Mouse (Mus musculus) brain, adult 2 months (tissue): ENCODE measurements at regions not wholly inside any gene's neighbourhood (a gene's known extent, or its start where the extent isn't known, plus 50 kb on each side); places are given as distances from the start of the nearest gene placed in this dataset.
A peak's percentile ranks its signal among the peaks of the same experiment; 100 is the strongest.

Experiments
- DNase-seq: peaks from one replicate; pipeline ENCODE4 v3.0.0; 2011; ENCODE audit warnings: low read depth, low spot score

DNA sequence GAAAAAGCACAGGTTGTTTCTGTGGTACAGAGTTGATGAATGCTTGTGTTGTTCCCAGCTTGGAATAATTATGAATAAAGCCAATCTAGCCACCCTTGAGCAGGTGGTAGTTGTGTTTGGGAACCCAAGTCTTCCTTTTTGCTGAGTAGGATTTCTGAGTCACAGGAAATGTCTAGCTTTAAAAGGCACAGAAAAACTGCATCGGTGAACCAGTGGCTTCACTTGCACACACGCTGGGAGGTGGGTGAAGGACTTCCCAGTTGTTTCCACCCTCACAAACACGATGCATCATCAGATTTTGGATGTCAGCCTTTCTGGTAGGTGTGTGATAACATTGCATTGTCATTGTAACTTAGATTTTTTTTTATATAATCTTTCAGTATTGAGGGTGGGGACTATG lies 322.9 kb upstream of the Slco3a1 start:
- peak; percentile 74 for DNase-seq

DNA sequence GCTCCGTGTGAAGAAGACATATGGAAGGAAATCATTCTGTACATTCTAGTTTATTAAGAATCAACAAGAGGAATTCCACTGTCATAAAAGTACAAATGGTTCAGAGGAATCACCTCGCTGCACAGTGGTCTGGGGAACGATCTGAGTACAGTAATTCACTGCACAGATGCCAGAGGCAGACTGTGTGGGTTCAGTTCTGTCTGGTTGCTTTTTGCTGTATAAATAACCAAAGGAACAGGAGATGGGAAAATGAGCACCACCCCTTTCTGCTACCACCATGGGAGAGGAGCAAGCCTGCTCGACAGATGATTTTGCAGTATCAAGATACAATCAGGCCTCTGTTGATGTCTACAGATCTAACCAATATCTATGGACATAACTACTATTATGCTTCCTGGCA lies 322.1 kb upstream of the Slco3a1 start:
- peak; percentile 69 for DNase-seq

DNA sequence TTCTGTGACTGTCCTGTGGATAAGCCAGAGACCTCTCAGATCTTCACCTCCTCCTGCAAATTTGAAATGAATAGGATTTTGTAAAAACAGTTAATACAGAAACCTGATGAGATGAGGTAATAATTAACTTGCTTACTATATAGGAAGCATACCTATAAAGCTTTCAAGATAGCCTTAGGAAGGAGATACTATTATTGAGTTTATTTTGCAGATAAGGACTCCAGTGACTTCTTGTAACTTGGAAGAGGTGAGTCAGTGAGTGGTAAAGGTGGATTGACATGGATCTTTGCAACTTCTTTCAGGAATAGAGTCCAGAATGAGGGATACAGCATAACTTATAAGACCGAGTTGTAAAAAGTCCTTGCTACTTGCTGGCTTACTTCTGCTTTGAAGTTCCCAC lies 315.7 kb upstream of the Slco3a1 start:
- no peak for DNase-seq

DNA sequence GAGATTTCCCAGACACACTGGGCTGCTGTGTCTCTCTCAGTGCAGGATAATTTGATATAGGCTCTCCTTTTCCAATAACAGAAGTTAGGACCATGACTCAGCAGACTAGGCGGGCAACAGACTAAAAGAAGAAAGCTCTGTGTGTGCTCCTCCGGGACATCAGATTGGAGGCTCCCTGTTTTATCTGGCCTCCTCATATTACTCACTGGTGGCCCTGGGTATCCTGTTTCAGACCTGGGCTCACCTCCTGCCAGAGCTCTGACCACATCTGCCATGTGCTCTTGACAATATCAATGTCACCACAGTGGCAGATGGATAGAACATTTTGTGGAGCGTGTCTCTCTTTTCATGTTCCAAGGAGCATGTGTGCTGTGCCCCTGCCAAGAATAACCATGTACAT lies 308.1 kb upstream of the Slco3a1 start:
- no peak for DNase-seq

DNA sequence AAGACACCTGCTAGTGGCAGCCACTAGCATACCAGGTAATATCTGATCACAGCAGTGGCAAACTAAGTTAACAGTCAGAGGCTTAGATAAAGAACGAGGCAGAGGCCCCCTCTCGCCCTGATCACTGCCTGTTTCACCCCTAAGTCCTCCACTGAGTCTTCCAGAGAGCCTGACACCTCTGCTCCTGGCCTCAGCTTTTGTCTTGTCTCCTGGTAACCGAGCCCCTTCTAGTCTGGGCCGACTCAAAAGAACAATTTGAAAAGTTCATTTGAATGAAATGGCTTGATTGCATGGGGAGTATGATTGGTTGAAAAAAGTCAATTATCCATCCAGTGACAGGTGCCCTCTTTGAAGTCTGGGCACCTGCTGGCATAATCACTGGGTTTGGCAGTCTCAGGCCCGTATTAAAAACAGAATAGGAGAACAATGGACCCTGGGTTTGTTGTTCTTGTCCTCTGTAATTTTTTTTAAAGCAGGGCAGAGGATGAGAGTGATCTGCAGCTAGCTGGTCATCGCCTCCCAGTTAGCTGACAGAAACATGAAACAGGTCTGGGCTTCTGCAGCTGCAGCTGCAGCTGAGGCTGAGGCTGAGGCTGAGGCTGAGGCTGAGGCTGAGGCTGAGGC lies 289.8 kb upstream of the Slco3a1 start:
- DNase-seq, result no peak

DNA sequence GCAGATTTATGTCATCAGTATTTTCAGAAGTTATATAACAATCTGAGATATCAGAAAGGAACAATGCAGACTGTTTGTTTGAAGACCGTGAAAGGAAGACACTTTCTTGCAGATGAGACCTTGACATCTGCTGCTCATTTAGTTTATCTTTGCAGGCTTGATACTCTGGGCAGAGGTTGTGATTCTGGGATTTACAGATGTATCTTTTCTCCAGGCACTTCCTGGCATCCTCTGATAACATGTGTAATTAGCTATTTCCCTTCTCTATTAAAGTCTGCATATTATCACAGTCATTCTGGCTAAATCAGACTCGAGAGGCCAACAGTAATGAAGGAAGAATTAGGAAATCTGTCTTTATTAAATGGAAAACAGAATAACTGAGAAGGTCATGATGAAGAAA lies 268.7 kb upstream of the Slco3a1 start:
- no peak for DNase-seq

DNA sequence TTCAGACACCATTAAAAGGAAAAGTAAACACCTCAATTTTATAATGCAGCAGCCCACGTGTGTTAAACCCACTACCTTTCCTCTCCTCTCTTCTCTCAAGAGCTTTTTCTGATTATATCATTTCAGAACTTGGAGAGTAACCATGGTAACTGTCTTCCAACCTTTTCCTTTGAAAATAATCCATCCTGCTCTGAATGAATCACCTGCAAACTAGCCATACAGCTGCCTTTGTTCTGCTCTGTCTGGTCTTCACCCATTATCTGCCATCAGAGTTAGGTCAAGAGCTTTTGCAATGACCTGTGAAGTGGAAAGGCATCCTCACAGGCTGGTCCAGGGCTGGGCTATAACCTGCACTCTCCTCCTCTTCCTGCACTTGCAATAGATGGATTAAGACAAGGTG lies 238.7 kb upstream of the Slco3a1 start:
- DNase-seq, result peak; percentile 19

DNA sequence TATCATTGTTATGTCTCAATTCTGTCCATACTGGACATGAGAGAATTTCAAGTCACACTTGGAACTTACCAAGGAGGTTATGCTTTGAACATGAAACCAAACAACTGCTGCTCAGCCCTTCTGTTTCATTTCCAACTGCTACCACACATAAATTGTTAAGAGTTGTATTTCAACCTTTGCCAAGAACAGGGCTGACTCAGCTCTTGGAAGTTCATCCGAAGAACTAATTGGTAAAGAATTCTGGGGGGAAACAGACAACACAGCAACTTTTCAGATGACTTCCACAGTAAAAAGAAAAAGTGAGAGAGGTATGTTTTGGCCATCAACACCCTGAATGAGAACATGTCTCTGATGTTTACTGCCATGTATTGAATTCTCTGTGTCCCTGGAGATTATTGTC lies 234.1 kb upstream of the Slco3a1 start:
- peak; percentile 44 for DNase-seq

DNA sequence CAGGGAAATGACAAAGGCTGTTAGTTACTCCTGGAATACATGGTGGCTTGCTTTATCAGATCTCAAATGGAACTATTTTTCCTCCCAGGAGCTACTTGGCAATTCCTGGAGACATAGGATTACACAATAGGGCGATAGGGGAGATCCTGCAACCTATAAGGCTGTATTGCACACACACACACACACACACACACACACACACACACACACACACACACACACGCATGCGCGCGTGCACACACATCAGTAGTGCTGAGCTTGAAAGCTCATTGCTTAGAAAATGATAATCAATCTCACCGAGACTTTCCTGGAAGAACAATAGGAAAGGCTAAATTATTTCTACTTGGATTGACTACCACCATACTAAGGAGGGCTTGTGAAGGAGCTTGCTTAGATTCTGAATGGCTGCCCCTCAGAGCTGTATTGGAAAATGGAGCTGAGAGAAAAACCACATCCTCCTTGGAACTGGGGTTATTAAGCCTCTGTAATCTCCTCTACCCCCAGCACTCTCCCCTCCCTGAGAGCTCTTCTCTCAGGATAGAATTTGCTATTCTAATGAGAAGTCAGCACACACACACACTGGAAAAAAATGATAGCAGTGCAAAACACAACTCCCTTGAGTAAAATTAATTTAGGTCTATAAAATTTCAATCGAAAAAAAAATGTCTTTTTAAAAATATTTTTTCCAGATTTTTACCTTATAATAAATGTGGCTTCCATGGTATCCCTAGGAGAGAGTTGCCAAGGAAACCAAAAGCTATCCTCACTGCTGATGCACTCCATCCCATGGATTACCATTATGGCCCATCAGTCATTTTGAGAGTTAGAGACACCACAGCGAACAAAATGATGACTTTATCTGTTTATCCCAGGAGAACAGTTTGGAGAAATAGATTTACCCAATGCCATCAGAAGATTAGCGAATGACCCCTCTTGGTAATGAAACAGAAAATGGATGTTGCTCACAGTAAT lies 217.1 kb upstream of the Slco3a1 start:
- DNase-seq, result no peak

DNA sequence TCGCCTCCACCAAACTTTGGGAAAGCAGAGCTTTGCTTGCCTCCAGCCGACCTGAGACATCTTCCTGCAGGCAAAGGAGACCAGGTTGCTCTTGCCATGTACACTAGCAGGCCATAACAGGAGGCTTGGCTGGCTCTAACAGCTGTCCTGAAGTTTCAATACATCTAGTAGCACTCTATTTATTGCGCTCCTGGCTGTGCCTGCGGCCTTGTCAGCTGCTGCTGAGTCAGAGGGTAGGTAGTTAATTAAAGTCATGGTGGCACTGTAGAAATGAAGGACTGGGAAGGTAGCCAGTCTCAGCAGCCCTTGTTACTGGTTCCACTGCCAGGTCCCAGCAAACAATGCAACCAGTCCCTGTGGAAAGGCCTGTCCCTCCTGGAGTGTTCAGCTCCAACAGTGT lies 212.0 kb upstream of the Slco3a1 start:
- DNase-seq, result peak; percentile 37

DNA sequence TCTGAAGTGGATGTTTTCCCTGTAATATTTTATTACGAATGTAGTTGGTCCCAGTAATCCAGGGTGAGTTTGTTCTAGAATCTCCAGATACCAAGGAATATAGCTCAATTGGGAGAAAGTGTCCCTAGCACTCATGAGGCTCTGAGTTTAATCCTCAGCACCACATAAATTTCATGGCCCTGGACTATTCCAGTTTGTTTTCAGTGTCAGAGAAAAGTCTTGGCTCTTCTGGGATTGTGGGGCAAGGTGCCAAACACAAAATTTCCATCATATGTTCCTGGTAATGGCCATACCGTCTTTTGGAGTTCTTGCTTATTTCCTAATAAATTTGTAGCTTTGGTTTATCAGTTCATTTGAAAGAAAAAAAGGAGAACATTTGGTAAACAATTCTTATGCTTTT lies 202.9 kb upstream of the Slco3a1 start:
- DNase-seq, result no peak

DNA sequence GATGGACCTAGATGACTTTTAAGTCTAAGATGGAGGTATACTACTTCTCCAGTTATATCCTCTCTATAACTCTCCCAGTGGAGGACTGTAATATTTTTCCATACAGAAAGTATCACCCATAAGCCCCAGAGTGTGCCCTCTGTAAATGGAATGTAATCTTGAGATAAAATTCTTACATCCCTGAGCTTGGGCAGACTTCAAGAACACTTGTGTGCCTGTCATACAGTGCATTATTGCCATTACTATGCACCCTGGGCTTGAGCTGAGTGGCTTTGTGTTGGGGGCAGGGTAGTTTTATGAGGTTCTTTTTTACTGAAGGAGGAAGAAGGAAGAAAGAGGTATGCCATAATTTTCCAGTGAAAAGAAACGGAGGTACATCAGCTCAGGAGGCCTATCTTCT lies 193.1 kb upstream of the Slco3a1 start:
- no peak for DNase-seq

DNA sequence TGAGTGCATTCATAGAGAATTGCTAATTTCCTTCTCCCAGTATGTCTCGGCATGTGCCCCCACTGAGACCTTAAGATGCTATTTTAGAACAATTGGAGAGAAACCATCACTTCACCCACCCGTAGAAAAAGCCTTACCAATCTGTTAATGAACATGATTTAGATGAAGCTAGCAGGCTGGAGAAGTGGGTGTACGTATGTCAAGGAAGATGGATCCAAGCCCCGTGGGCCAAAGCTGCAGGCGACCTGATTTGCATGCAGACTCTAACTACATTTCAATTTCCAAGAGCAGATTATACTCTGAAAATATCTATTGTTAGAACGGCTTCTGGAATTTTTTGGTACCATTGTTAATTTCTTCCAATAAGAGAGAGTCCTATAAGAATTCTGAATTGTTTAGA lies 180.4 kb upstream of the Slco3a1 start:
- DNase-seq, result peak; percentile 61

DNA sequence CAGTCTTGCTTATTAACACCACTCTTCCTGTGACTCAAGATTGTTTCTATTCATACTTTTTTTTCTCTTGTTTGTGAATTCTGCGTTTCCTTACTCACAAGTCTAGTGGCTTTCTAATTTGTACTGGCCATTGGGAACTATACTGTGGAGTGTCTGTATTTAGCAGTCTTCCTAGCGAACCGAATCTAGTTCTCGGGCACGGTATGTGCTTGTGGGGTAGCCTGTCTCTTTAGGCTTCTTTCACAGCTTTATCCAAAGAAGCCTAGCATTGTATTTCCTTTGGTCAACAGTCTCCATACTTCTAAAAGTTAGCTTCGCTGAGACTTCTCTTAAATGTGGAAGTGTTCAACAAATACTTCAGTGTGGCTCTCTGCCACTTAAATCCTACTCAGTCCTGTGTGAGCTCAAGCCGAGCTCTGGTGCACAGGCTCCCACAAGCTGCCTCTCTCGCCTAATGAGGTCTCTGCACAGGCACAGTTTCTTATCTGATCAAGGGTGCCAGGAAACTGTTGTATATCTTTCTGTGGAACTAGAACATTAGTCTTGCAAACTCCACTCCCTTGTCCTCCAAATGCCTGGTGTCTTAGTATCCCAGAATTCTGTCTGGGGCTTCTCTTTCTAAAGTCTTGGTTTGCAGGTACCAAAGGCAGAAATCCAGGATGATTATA lies 171.9 kb upstream of the Slco3a1 start:
- DNase-seq, result peak; percentile 30

DNA sequence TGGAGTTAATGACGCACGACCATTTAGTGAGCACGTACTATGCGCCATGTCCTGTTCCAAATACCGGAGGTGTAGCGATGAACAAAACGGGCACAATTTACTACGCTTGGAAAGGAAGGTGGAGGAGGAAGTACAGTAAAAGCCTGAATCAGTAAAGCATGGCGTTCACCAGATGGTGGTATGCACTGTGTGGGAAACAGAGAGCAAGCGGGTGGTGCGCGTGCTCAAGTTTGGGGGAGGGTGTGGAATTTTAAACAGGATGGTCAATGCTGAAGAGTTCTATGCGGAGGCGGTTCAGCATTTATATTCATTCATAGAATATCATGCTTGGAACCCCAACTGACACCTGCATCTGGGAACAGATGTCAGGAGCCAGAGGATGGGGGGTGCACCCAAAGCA lies 164.7 kb upstream of the Slco3a1 start:
- peak; percentile 80 for DNase-seq

DNA sequence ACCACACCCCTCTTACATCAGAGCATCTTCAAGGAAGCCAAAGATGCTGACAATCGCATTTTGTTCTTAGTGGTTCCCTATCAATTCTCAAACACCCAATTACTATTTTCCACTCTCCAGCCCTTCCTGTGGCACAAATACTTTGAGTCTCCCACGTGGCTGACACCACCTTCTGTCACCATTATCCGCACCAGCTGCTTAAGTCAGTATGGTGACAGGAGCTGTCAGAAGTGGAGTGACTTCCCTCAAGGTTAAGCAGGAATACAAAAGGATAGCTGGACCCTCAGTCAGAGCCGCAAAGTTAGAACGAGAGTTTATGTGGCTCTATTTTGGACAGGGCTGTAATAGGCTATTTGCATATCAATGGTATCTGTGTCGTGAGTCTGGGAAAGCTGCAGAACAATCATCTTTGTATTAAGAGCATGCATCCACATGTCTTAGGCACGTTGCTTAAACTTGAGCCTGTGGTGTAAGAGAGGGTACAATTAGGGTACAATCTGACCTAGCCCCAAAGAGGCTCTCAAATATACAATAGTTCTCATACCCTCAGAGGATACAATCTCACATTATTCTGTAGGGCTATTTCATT lies 155.5 kb upstream of the Slco3a1 start:
- no peak for DNase-seq

DNA sequence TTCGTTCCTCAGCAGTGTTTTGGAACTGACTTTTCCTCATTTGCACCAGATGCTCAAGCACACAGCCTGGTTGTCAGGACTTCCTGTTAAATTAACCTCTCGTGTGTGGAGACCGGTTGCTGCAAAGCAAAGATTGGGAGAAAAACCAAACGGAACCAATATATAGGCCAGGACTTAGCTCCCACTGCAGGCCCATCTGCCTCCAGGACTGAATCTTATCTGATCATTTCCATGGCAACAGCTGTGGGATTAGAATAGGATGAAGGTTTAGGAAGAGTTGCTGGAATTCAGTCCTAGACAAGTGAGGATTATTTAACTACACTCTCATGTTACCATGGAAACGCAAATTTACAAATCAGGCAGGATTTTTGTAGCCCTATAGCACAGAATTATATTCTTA lies 154.4 kb upstream of the Slco3a1 start:
- peak; percentile 73 for DNase-seq

DNA sequence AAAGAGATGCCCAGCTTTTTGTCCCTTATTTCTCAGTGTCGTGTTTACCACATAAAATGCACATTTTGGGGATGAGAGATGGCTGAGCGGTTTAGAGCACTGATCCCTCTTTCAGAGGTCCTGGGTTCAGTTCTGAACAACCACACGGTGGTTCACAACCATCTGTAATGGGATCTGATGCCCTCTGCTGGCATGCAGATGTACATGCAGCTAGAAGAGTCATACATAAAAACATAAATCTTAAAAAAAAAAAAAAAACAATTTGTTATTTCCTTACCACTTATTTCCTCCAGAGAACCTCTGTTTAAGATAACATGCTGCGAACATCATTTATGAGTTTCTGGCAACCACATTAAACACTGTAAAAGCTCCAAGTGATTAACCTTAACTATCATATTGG lies 149.0 kb upstream of the Slco3a1 start:
- no peak for DNase-seq

DNA sequence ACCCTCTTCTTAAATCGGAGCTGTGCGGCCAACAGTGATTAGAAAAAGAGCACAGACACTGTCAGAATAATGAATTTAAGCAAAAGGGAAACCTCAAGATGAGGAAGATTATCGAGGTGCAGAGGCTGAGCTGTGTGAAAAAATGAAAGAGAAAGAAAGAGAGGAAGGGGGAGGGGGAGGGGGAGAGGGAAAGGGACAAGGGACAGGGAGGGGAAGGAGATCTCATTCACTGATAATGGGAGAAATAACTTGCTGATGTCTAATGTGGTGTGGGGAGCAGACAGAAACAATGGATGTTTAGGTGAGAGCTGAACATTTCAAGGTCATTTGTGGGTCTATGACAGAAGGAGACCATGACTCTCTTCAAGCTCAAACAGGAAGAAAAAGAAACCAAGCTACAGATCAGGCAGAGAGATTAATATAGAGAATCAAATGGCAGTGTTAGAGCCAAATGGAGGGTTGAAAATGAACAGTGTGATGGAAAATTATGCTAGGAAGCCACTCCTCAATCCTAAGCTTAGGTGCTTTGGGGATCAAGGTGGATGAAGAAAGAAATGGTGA lies 143.3 kb upstream of the Slco3a1 start:
- DNase-seq, result no peak

DNA sequence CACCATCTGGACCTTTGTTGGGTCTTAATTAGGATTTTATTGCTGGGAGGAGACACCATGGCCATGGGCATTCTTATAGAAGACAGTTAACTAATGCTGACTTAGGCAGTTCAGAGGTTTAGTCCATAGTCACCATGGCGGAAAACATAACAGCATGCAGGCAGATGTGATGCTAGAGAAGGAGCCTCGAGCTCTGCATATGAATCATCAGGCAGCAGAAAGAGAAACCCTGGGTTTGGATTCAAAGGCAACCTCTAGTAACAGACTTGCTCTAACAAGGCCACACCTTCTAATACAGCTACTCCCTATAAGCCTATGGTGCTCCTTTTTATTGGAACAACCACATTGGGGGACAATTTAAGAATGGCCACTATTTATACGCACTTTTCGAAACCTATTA lies 141.7 kb upstream of the Slco3a1 start:
- DNase-seq, result no peak

DNA sequence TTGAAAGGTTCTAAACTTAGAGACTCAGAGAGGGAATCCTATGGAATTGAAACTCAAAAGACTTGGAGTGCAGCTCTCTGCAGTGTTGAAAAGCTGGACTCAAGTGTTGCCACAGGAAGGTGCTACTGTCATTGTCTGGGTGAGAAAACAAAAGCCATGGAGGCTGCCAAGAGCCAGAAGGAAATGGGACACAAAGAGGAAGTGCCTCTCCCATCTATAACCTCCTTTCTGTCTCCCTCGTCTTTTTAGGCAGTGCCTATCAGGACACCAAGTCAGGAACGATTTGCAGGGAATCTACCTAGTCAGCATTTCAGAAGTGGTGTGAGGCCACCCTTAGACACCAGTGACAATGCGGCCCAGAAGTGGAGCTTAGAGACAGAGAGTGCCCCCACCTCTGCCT lies 138.5 kb upstream of the Slco3a1 start:
- no peak for DNase-seq

DNA sequence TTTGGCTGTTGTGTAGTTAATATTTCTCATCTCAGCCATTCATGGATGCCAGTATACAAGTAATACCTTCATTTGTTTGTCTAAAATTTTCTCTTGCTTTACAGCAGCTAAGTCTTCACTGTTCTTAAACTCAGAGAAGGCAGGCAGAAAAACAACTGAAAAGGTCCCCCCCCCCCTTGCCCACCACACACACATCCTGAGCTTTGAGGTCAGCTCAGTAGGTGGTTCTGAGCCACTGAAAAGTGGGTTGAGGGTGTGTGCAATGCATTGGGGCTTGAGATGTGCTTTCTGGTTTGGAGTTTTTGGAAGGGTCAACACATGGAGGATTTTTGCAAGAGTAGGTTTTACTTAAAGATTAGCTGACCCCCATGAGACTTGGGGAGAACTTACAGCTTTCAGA lies 136.1 kb upstream of the Slco3a1 start:
- DNase-seq, result no peak
